Mouse (Mus musculus) ES-Bruce4 (cell line): ENCODE results near the gene Msh5. TPM values are rescaled to one million over a fixed set of nuclear protein-coding genes. Genes with fewer than 3 reads are reported as not detected.

ENCODE experiments used
- H3K27ac ChIP-seq: 2 replicates; pipeline ENCODE4 v1.5.1; 2012; ENCODE audit warnings: low read length, inconsistent platforms; ENCODE audit not compliant: insufficient read depth
- H3K27me3 ChIP-seq: 2 replicates; pipeline ENCODE4 v1.6.1; 2012; ENCODE audit warnings: mild to moderate bottlenecking, low read length, inconsistent platforms; ENCODE audit not compliant: control insufficient read depth, poor library complexity, insufficient read depth, severe bottlenecking
- H3K36me3 ChIP-seq: 2 replicates; pipeline ENCODE4 v1.6.1; 2012; ENCODE audit warnings: inconsistent platforms, mild to moderate bottlenecking, low read length, moderate library complexity; ENCODE audit not compliant: control insufficient read depth, poor library complexity, insufficient read depth, severe bottlenecking
- H3K4me1 ChIP-seq: one replicate; pipeline ENCODE4 v1.8.1; 2011; ENCODE audit warnings: low read length; ENCODE audit not compliant: control insufficient read depth, insufficient read depth
- H3K4me3 ChIP-seq: 2 replicates; pipeline ENCODE4 v1.5.1; 2011; ENCODE audit warnings: low read depth, mild to moderate bottlenecking, low read length
- H3K9ac ChIP-seq: 2 replicates; pipeline ENCODE4 v1.6.1; 2012; ENCODE audit warnings: low read depth, mild to moderate bottlenecking, inconsistent platforms; ENCODE audit not compliant: poor library complexity, severe bottlenecking
- H3K9me3 ChIP-seq: replicated peaks from 2 replicates; pipeline ENCODE4 v1.6.1; 2012; ENCODE audit warnings: mild to moderate bottlenecking, low read length, inconsistent platforms; ENCODE audit not compliant: control insufficient read depth, poor library complexity, insufficient read depth, severe bottlenecking
- CTCF ChIP-seq: IDR thresholded peaks from one replicate; pipeline ENCODE4 v1.8.1; 2011; ENCODE audit warnings: low read depth, low read length
- EP300 ChIP-seq: IDR thresholded peaks from 2 replicates; pipeline ENCODE4 v1.6.1; 2011; ENCODE audit warnings: low read depth, low read length; ENCODE audit not compliant: insufficient read depth
- POLR2A ChIP-seq: IDR thresholded peaks from one replicate; pipeline ENCODE4 v1.8.1; 2011; ENCODE audit warnings: low read length; ENCODE audit not compliant: insufficient read depth
- polyA plus RNA-seq: library from polyadenylated mRNA; stranded (reverse); fragments of >200 nt; gene quantifications from 2 replicates; pipeline ENCODE4 v1.2.4, GENCODE M21; 2011; ENCODE audit warnings: low read depth; ENCODE audit not compliant: missing spikeins, insufficient read depth, insufficient read length

Msh5 gene
- polyA plus RNA-seq, 1 experiment: 6.7 TPM

DNA sequence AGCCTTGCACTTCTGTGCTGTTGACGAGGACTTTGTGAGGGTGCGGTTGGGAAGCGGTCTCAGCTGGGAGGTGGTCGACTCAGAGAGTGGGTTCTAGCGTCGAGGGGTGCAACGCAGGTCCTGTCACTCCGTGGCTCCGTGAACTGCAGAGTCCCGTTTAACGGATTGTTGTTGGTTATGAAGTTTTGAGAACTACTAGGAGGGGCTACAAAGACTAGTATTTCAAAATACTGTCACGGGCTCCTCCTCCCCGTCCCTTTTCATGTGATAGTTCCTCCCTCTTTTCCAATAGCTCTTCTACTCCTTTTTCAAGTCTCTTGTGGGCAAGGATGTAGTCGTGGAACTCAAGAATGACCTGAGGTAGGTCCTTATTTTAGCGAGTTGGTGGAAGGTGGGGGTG, 64.2 kb downstream of the Msh5 start:
- no peak for TF ChIP-seq POLR2A
- TF ChIP-seq EP300: no peak
- no peak for TF ChIP-seq CTCF
- H3K4me3 ChIP-seq: peak overlapping the region; percentile 99
- no peaks in the 10 kb centered on the region for H3K4me1 ChIP-seq
- peak overlapping the region; percentile 63 for H3K27ac ChIP-seq
- H3K9me3 ChIP-seq: no peaks in the 10 kb centered on the region
- peaks cover 24% of the 10 kb centered on the region for H3K36me3 ChIP-seq
- peak overlapping the region; percentile 95 for H3K9ac ChIP-seq
- no peaks in the 10 kb centered on the region for H3K27me3 ChIP-seq

DNA sequence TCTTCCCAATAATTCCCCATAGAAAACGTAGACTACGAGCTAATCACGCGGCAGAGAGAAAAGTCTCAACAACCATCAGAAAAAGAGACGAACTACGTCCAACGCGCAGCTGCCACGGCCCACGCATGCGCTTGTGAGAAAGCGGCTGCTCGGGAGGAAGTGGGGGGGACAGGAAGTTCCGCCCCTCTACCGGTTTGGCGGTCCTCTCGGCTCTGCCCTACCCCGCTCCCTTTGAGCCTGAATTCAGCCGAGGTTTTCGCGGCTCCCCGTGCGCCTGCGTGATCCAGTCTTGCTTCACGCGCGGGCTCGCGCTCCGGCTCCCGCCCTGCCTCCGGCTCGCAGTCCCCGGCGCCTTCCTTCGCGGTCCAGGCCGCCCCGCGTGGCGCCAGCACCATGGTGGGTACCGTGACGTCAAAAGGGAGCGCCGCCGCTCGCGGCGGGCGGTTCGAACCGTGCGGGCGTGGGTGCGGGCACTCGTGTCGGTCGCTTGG, 64.8 kb downstream of the Msh5 start, which contains the start of gene Lsm2:
Lsm2 (plus strand) TSS at position 173 of the 491 bp plus-strand sequence.
- H3K36me3 ChIP-seq: peaks cover 22% of the 10 kb centered on the region
- peak within 1 kb of the TSS; percentile 63 for H3K27ac ChIP-seq
- TF ChIP-seq POLR2A (peak; percentile 88), CTCF (no peak), EP300 (no peak)
- no peaks in the 10 kb centered on the region for H3K4me1 ChIP-seq
- no peaks in the 10 kb centered on the region for H3K27me3 ChIP-seq
- H3K4me3 ChIP-seq: peak within 1 kb of the TSS; percentile 99
- H3K9me3 ChIP-seq: no peaks in the 10 kb centered on the region
- H3K9ac ChIP-seq: peak within 1 kb of the TSS; percentile 95

- no peaks in the 10 kb centered on the region for H3K27me3 ChIP-seq
- H3K4me1 ChIP-seq: no peaks in the 10 kb centered on the region
- TF ChIP-seq EP300 (no peak), CTCF (no peak), POLR2A (no peak)
- peak overlapping the region; percentile 63 for H3K4me3 ChIP-seq
- H3K9ac ChIP-seq: peak overlapping the region; percentile 95
- peaks cover 12% of the 10 kb centered on the region for H3K36me3 ChIP-seq
- peak overlapping the region; percentile 48; the same call in 1 of the 2 replicates for H3K27ac ChIP-seq
- no peaks in the 10 kb centered on the region for H3K9me3 ChIP-seq
Measured at GRCm38 (mm10) chr17:34980655-34981054, 65.9 kb downstream of the Msh5 start.

- H3K36me3 ChIP-seq: peaks cover 3% of the 10 kb centered on the region; the same call in 1 of the 2 replicates
- TF ChIP-seq POLR2A (no peak), CTCF (no peak), EP300 (no peak)
- H3K4me1 ChIP-seq: no peaks in the 10 kb centered on the region
- H3K27me3 ChIP-seq: no peaks in the 10 kb centered on the region
- H3K9me3 ChIP-seq: no peaks in the 10 kb centered on the region
- H3K4me3 ChIP-seq: no peak overlapping the region
- H3K27ac ChIP-seq: no peak overlapping the region
- H3K9ac ChIP-seq: no peak overlapping the region
Measured at GRCm38 (mm10) chr17:34979631-34980030, 66.9 kb downstream of the Msh5 start.

Other genes with a start within 250 kb of the Msh5 start
- not detected in 2 replicates for gene Cyp21a1, start 242.2 kb downstream of the Msh5 start, polyA plus RNA-seq
- gene Stk19, start 209.8 kb downstream of the Msh5 start, polyA plus RNA-seq: 18.7 and 25.8 TPM in 2 replicates
- 22.6 and 24.5 TPM in 2 replicates for gene Dxo, start 209.7 kb downstream of the Msh5 start, polyA plus RNA-seq
- 12.7 and 13.1 TPM in 2 replicates for gene Skiv2l, start 196.5 kb downstream of the Msh5 start, polyA plus RNA-seq
- gene Nelfe, start 196.4 kb downstream of the Msh5 start, polyA plus RNA-seq: 53.0 and 63.6 TPM in 2 replicates
- gene Cfb, start 184.2 kb downstream of the Msh5 start, polyA plus RNA-seq: not detected in 2 replicates
- 22.8 and 24.7 TPM in 2 replicates for gene Zbtb12, start 167.3 kb downstream of the Msh5 start, polyA plus RNA-seq
- 0.41 TPM in 1 of 2 replicates, not detected in the other for gene Gm20547, start 164.7 kb downstream of the Msh5 start, polyA plus RNA-seq
- gene C2, start 148.5 kb downstream of the Msh5 start, polyA plus RNA-seq: 9.9 and 10.8 TPM in 2 replicates
- gene Ehmt2, start 148.3 kb downstream of the Msh5 start, polyA plus RNA-seq: 60.9 and 75.4 TPM in 2 replicates
- 5.3 and 5.8 TPM in 2 replicates for gene Slc44a4, start 132.3 kb downstream of the Msh5 start, polyA plus RNA-seq
- 13.6 and 15.1 TPM in 2 replicates for gene Neu1, start 115.5 kb downstream of the Msh5 start, polyA plus RNA-seq
- gene Hspa1b, start 87.5 kb downstream of the Msh5 start, polyA plus RNA-seq: 2.6 and 3.0 TPM in 2 replicates
- gene Gm20481, start 76.8 kb downstream of the Msh5 start, polyA plus RNA-seq: not detected in 2 replicates
- 1.9 and 2.5 TPM in 2 replicates for gene Hspa1a, start 74.6 kb downstream of the Msh5 start, polyA plus RNA-seq
- 0.25 TPM in 1 of 2 replicates, not detected in the other for gene Hspa1l, start 74.0 kb downstream of the Msh5 start, polyA plus RNA-seq
- 163 and 166 TPM in 2 replicates for gene Lsm2, start 64.9 kb downstream of the Msh5 start, polyA plus RNA-seq
- gene Vars, start 45.8 kb downstream of the Msh5 start, polyA plus RNA-seq: 108 and 123 TPM in 2 replicates
- gene Vwa7, start 30.2 kb downstream of the Msh5 start, polyA plus RNA-seq: 0.30 and 0.33 TPM in 2 replicates
- gene Sapcd1, start 18.7 kb downstream of the Msh5 start, polyA plus RNA-seq: 1.7 and 3.9 TPM in 2 replicates
- 173 and 182 TPM in 2 replicates for gene Clic1, start 3.2 kb upstream of the Msh5 start, polyA plus RNA-seq
- 92.5 and 101 TPM in 2 replicates for gene Ddah2, start 12.3 kb upstream of the Msh5 start, polyA plus RNA-seq
- gene Ly6g6c, start 18.6 kb upstream of the Msh5 start, polyA plus RNA-seq: 3.7 and 4.0 TPM in 2 replicates
- 2.8 and 3.3 TPM in 2 replicates for gene Mpig6b, start 19.4 kb upstream of the Msh5 start, polyA plus RNA-seq
- 27.5 and 31.2 TPM in 2 replicates for gene Ly6g6e, start 30.2 kb upstream of the Msh5 start, polyA plus RNA-seq
- gene Ly6g6d, start 31.3 kb upstream of the Msh5 start, polyA plus RNA-seq: 1.3 and 1.9 TPM in 2 replicates
- not detected in 2 replicates for gene Ly6g6f, start 38.9 kb upstream of the Msh5 start, polyA plus RNA-seq
- gene Abhd16a, start 42.5 kb upstream of the Msh5 start, polyA plus RNA-seq: 12.7 and 15.6 TPM in 2 replicates
- gene Ly6g5c, start 61.5 kb upstream of the Msh5 start, polyA plus RNA-seq: not detected in 2 replicates
- gene Ly6g5b, start 68.7 kb upstream of the Msh5 start, polyA plus RNA-seq: not detected in 2 replicates
- gene Gpank1, start 74.7 kb upstream of the Msh5 start, polyA plus RNA-seq: 18.9 and 19.1 TPM in 2 replicates
- gene Csnk2b, start 75.3 kb upstream of the Msh5 start, polyA plus RNA-seq: 146 and 173 TPM in 2 replicates
- 4.3 and 8.1 TPM in 2 replicates for gene D17H6S53E, start 79.6 kb upstream of the Msh5 start, polyA plus RNA-seq
- gene Apom, start 85.3 kb upstream of the Msh5 start, polyA plus RNA-seq: not detected in 2 replicates
- 231 and 262 TPM in 2 replicates for gene Bag6, start 88.4 kb upstream of the Msh5 start, polyA plus RNA-seq
- gene Prrc2a, start 118.2 kb upstream of the Msh5 start, polyA plus RNA-seq: 236 and 256 TPM in 2 replicates
- gene Aif1, start 129.3 kb upstream of the Msh5 start, polyA plus RNA-seq: 2.1 TPM in 1 of 2 replicates, not detected in the other
- gene Lst1, start 141.7 kb upstream of the Msh5 start, polyA plus RNA-seq: 2.3 and 2.5 TPM in 2 replicates
- 10.7 and 14.2 TPM in 2 replicates for gene Ltb, start 147.7 kb upstream of the Msh5 start, polyA plus RNA-seq
- gene Tnf, start 155.3 kb upstream of the Msh5 start, polyA plus RNA-seq: not detected in 2 replicates
- gene Lta, start 158.6 kb upstream of the Msh5 start, polyA plus RNA-seq: 0.64 TPM in 1 of 2 replicates, not detected in the other
- not detected in 2 replicates for gene Gm16181, start 174.1 kb upstream of the Msh5 start, polyA plus RNA-seq
- gene Atp6v1g2, start 186.9 kb upstream of the Msh5 start, polyA plus RNA-seq: 2.3 and 4.2 TPM in 2 replicates
- gene Nfkbil1, start 189.0 kb upstream of the Msh5 start, polyA plus RNA-seq: 7.9 and 12.5 TPM in 2 replicates
- 245 and 258 TPM in 2 replicates for gene Ddx39b, start 195.0 kb upstream of the Msh5 start, polyA plus RNA-seq
- 19.8 and 23.1 TPM in 2 replicates for gene H2-D1, start 216.0 kb upstream of the Msh5 start, polyA plus RNA-seq